Mouse (Mus musculus) gastrocnemius, postnatal 10 days (tissue): ENCODE data around the gene Pim2. TPM values are rescaled to one million over a fixed set of nuclear protein-coding genes. Genes with fewer than 3 reads are reported as not detected.
"Not testable (repeated sequence)": the region's sequence is repeated elsewhere in the genome, so short reads cannot be mapped to it uniquely, and the experiment has no call there.

Experiments
- DNase-seq: peaks from one replicate; pipeline ENCODE4 v3.0.0; 2021; ENCODE audit warnings: mixed read lengths
- total RNA-seq, 2 experiments: library from RNA; stranded (reverse); gene quantifications; 2 replicates each; pipeline ENCODE4 v1.2.3; 2021

Pim2 gene
- total RNA-seq, 2 experiments from 2014 or later, result 1.1 to 2.4 TPM

DNA sequence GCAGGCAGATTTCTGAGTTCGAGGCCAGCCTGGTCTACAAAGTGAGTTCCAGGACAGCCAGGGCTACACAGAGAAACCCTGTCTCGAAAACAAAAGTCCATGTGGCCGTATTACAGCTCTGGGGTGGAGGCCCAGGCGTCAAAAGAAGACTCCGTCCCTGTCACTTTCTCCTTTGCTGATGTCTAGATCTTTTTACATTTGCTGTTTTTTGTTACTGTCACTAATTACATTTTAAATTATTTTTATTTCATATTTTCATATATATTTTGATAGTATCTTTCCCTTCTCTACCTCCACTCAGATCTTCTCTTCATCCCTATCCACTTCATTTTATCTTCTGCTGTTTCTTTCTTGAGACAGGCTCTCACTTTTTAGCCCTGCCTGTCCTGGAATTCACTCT lies 29.7 kb downstream of the Pim2 start, which contains the start of gene Gm10491:
Gene Gm10491, minus strand, starts transcription at position 101 of the 400 bp plus-strand sequence.
- DNase-seq, result no peak

DNA sequence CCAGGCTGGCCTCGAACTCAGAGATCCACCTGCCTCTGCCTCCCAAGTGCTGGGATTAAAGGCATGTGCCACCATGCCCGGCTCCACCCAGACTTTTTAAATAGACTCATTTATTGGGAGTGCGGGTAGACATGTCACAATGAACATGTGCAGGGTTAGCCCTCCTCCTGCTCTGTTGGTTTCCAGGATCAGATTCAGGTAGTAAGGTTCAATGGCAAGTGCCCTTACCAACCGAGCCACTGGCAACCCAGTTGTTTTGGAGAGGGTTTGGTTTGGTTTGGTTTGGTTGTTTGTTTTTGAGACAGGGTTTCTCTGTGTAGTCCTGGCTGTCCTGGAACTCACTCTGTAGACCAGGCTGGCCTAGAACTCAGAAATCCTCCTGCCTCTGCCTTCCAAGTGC lies 31.2 kb downstream of the Pim2 start, which contains the start of gene Gm10490:
Gene Gm10490, plus strand, starts transcription at position 301 of the 400 bp plus-strand sequence.
- not testable (repeated sequence) for DNase-seq

DNA sequence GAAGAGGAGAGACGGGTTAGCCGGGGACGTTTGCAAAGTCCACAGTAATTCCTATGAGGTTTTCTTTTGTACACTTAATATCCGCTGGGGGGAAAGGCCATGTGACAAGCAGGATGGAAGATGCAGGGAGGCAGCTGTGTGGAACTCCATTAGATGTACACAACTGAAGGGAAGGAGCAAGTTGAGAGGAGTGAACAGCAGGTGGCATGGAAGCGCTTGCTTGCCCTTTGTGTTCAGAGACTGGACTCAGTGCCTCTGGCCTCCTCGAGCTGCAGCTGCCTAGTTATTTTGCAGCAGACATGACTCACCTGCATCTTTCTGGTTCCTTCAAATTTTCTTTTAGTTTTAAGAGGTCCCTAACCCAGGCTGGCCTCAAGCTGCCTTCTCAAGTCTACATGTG lies 32.4 kb downstream of the Pim2 start:
- DNase-seq, result no peak

DNA sequence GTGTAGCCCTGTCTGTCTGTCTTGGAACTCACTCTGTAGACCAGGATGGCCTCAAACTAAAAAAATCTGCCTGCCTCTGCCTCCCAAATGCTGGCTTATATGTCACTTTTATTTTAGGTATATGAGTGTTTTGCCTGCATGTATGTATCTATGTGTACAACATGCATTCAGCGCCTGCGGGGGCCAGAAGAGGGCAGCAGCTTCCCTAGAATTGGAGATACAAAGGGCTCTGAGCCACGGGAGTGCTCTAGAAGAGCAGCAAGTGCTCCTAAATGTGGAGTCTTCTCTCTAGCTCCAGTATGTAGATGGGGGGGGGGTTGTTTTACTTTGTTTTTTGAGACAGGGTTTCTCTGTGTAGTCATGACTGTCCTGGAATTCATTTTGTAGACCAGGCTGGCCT lies 37.6 kb downstream of the Pim2 start:
- not testable (repeated sequence) for DNase-seq

DNA sequence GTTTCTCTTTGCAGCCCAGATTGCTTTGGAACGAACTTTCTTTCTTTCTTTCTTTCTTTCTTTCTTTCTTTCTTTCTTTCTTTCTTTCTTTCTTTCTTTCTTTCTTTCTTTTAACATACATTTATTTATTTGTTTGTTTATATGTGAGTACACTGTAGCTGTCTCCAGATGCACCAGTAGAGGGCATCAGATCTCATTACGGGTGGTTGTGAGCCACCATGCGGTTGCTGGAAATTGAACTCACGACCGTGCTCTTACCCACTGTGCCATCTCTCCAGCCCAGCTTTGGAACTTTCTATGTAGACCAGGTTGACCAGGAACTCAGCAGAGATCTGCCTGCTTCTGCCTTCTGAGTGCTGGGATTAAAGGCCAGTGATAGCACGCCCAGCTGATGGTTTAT lies 39.9 kb downstream of the Pim2 start:
- DNase-seq, result not testable (repeated sequence)

DNA sequence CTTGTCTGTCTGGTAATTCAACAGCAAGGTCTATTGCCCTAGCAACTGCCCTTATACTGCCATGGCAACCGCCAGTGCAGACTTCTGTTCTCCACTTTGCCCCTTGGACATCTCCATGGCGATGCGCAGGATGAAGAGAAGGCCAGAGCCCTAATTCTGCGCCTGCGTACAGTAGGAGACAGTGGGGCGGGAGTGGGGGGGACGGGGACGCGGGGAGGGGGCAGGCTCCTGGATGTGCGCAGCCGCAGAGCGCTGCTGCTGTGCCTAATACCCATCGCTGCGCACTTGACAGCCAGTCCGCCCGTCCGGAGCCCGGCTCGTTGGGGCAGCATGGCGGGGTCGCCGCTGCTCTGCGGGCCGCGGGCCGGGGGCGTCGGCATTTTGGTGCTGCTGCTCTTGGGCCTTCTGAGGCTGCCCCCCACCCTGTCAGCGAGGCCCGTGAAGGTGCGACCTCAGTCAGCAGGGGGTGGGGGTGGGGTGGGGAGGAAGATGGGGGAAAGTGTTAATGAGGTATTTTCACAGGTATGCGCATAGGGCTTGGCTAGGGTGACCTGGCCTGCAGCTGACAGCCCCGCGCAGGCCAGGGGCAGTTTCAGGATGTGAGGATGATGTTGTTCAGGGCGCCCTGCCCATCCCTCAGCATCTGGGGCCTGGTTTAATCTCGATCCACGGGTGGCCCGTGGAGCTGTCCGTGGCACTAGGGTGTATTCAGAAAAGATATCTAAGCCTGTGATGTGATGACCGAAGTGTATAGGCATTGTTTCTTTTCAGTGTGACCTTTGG lies 41.7 kb downstream of the Pim2 start, which contains the start of gene Pcsk1n:
Gene Pcsk1n, plus strand, starts transcription at position 222 of the 783 bp plus-strand sequence.
- DNase-seq, result no peak

DNA sequence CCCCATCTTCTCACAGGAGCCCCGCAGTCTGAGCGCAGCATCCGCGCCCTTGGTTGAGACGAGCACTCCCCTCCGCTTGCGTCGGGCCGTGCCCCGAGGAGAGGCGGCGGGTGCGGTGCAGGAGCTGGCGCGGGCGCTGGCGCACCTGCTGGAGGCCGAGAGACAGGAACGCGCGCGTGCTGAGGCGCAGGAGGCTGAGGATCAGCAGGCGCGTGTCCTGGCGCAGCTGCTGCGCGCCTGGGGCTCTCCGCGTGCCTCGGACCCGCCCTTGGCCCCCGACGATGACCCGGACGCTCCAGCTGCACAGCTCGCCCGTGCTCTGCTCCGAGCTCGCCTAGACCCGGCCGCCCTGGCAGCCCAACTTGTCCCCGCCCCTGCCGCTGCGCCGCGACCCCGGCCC lies 44.0 kb downstream of the Pim2 start:
- no peak for DNase-seq

DNA sequence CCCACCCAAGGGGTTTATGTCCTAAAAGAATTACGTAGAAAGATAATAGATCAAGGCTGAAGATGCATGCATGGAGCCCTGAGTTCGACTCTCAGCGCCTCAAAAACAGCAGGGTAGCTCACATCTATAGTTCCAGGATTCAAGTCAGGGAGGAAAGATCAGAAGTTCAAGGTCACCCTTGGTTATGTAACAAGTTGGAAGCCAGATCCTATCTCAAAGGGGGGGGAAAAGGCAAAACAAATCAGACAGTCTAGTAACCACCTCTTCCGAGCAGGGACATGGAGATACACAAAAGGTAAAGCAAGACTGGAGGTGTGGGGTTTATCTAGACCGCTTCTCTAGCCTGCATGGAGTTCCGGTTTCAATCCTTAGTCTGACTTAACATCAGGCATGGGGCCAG lies 48.2 kb downstream of the Pim2 start:
- no peak for DNase-seq

DNA sequence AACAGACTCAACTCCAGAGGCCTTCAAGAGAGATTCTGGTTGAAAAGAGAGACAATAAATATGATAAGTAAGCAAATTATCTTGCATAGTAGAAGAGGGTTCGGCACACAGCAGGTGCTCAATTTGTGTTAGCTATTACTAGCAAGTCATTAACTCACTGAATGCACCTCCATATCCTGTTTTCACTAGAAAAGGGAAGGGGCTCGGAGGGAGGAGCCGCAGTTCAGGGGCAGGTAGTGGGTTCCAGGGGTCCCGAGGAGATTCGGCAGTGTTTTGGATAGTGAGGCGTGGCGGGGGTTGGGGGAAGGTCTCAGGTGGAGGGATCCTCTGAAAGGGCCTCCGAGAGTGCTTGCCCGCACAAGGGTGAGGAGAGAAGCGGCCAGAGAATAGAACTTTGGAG lies 49.1 kb downstream of the Pim2 start:
- no peak for DNase-seq

DNA sequence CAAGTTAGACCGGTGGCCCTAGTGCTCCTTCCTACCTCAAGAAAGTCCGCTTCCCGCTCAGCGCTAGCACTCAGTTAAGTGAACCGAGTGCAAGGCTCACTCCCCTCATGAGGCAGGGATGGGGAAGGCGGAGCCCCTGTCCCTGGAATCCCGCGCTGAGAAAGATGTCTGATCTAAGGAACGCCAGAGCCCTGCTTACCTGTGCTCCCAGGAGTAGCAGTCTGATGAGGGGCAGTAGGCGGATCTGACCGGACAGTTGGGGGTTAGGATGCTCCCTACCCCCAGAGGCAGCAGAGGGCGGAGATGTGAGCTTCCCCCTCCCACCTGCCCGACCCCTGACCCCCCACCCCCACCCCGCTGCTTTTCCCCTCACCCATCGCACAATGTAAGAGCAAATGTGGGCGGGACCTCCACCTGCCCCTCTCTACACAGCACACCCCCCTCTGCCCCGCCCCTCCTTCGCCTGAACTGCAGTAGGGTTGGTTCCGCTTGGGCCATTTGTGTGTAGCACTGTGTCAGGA lies 50.3 kb downstream of the Pim2 start, which contains the start of gene Eras:
Gene Eras, minus strand, starts transcription at position 338 of the 521 bp plus-strand sequence.
- no peak for DNase-seq

Other genes with a start within 250 kb of the Pim2 start
- 1 to 10 TPM; 2.4 TPM for gene Syp, start 239.8 kb upstream of the Pim2 start, total RNA-seq
- 10 to 100 TPM in 1 of 2 experiments, 1 to 10 TPM in 1; 8.7 to 11.1 TPM for gene Prickle3, start 221.0 kb upstream of the Pim2 start, total RNA-seq
- gene Plp2, start 206.9 kb upstream of the Pim2 start, total RNA-seq, result 10 to 100 TPM; 54.2 to 55.4 TPM
- 1 to 10 TPM; 2.8 to 3.3 TPM for gene Magix, start 197.0 kb upstream of the Pim2 start, total RNA-seq
- gene Gpkow, start 181.1 kb upstream of the Pim2 start, total RNA-seq, result 10 to 100 TPM; 19.6 to 19.8 TPM
- 10 to 100 TPM; 19.6 to 24.3 TPM for gene Wdr45, start 163.9 kb upstream of the Pim2 start, total RNA-seq
- not detected for gene Gm45208, start 156.0 kb upstream of the Pim2 start, total RNA-seq
- gene Praf2, start 149.8 kb upstream of the Pim2 start, total RNA-seq, result 10 to 100 TPM in 1 of 2 experiments, 1 to 10 TPM in 1; 8.5 to 12.5 TPM
- gene Ccdc120, start 127.4 kb upstream of the Pim2 start, total RNA-seq, result 1 to 10 TPM; 1.0 to 1.5 TPM
- gene Tfe3, start 115.7 kb upstream of the Pim2 start, total RNA-seq, result 10 to 100 TPM; 10.5 to 16.7 TPM
- gene Gripap1, start 88.5 kb upstream of the Pim2 start, total RNA-seq, result 10 to 100 TPM; 15.3 to 22.7 TPM
- 1 to 10 TPM; 1.2 to 1.3 TPM for gene Kcnd1, start 56.0 kb upstream of the Pim2 start, total RNA-seq
- 10 to 100 TPM; 21.3 to 27.8 TPM for gene Otud5, start 36.9 kb upstream of the Pim2 start, total RNA-seq
- 10 to 100 TPM in 1 of 2 experiments, 1 to 10 TPM in 1; 10.0 to 14.8 TPM for gene Slc35a2, start 5.8 kb downstream of the Pim2 start, total RNA-seq
- 10 to 100 TPM; 32.2 to 38.5 TPM for gene Pqbp1, start 21.0 kb downstream of the Pim2 start, total RNA-seq
- gene Timm17b, start 21.1 kb downstream of the Pim2 start, total RNA-seq, result 10 to 100 TPM; 48.2 to 51.1 TPM
- gene Gm10491, start 29.6 kb downstream of the Pim2 start, total RNA-seq, result not detected
- not detected for gene Gm10490, start 31.3 kb downstream of the Pim2 start, total RNA-seq
- gene Pcsk1n, start 41.6 kb downstream of the Pim2 start, total RNA-seq, result under 1 TPM; 0.16 to 0.52 TPM
- not detected for gene Eras, start 50.3 kb downstream of the Pim2 start, total RNA-seq
- 1 to 10 TPM; 6.4 to 8.0 TPM for gene Hdac6, start 69.6 kb downstream of the Pim2 start, total RNA-seq
- gene Gata1, start 99.8 kb downstream of the Pim2 start, total RNA-seq, result under 1 TPM; 0.12 to 0.41 TPM
- gene Glod5, start 140.2 kb downstream of the Pim2 start, total RNA-seq, result not detected
- 1 to 10 TPM; 6.4 to 8.6 TPM for gene Suv39h1, start 196.5 kb downstream of the Pim2 start, total RNA-seq
- 1 to 10 TPM; 1.3 to 1.9 TPM for gene Was, start 212.2 kb downstream of the Pim2 start, total RNA-seq